Mouse (Mus musculus): Measurements from ENCODE around the gene B3gat2.

The B3gat2 gene

GRCm38 (mm10) chr1:23834246-23834645, 72.7 kb downstream of the B3gat2 start:
- DNase-seq (ENCODE audit: low spot score in 2 of 2): no peak

- DNase-seq (ENCODE audit: low spot score in 2 of 2): peak in 1 of 2 experiments; percentile 22
Measured at GRCm38 (mm10) chr1:23834819-23835218, 73.3 kb downstream of the B3gat2 start.

- no peak for DNase-seq (ENCODE audit: low spot score in 2 of 2)
Measured at GRCm38 (mm10) chr1:23836630-23837029, 75.1 kb downstream of the B3gat2 start.

GRCm38 (mm10) chr1:23840924-23841323, 79.4 kb downstream of the B3gat2 start:
- DNase-seq (ENCODE audit: low spot score in 2 of 2): no peak

GRCm38 (mm10) chr1:23842629-23843028, 81.1 kb downstream of the B3gat2 start:
- DNase-seq (ENCODE audit: low spot score in 2 of 2): no peak

- DNase-seq (ENCODE audit: low spot score in 2 of 2): no peak
Measured at GRCm38 (mm10) chr1:23843790-23844189, 82.2 kb downstream of the B3gat2 start.

GRCm38 (mm10) chr1:23845007-23845406, 83.5 kb downstream of the B3gat2 start:
- no peak for DNase-seq (ENCODE audit: low spot score in 2 of 2)

- DNase-seq (ENCODE audit: low spot score in 2 of 2): no peak
Measured at GRCm38 (mm10) chr1:23846044-23846680, 84.6 kb downstream of the B3gat2 start.

- no peak for DNase-seq (ENCODE audit: low spot score in 2 of 2)
Measured at GRCm38 (mm10) chr1:23855623-23856022, 94.1 kb downstream of the B3gat2 start.

- no peak for DNase-seq (ENCODE audit: low spot score in 2 of 2)
Measured at GRCm38 (mm10) chr1:23860944-23861343, 99.4 kb downstream of the B3gat2 start.

- DNase-seq (ENCODE audit: low spot score in 2 of 2): no peak
Measured at GRCm38 (mm10) chr1:23865566-23865965, 104.0 kb downstream of the B3gat2 start.

GRCm38 (mm10) chr1:23867350-23867862, 105.9 kb downstream of the B3gat2 start:
- DNase-seq (ENCODE audit: low spot score in 2 of 2): no peak

- no peak for DNase-seq (ENCODE audit: low spot score in 2 of 2)
Measured at GRCm38 (mm10) chr1:23872194-23872593, 110.6 kb downstream of the B3gat2 start.

GRCm38 (mm10) chr1:23882681-23883080, 121.1 kb downstream of the B3gat2 start:
- no peak for DNase-seq (ENCODE audit: low spot score in 2 of 2)

- DNase-seq (ENCODE audit: low spot score in 2 of 2): no peak
Measured at GRCm38 (mm10) chr1:23884087-23884668, 122.6 kb downstream of the B3gat2 start.

GRCm38 (mm10) chr1:23884914-23885313, 123.4 kb downstream of the B3gat2 start:
- DNase-seq (ENCODE audit: low spot score in 2 of 2): no peak

GRCm38 (mm10) chr1:23892072-23892471, 130.5 kb downstream of the B3gat2 start:
- no peak for DNase-seq (ENCODE audit: low spot score in 2 of 2)

All from left cerebral cortex, adult 9 months (tissue).